Mouse (Mus musculus): ENCODE measurements at regions not wholly inside any gene's neighbourhood (a gene's known extent, or its start where the extent isn't known, plus 50 kb on each side); places are given as distances from the start of the nearest gene placed in this dataset.

DNA sequence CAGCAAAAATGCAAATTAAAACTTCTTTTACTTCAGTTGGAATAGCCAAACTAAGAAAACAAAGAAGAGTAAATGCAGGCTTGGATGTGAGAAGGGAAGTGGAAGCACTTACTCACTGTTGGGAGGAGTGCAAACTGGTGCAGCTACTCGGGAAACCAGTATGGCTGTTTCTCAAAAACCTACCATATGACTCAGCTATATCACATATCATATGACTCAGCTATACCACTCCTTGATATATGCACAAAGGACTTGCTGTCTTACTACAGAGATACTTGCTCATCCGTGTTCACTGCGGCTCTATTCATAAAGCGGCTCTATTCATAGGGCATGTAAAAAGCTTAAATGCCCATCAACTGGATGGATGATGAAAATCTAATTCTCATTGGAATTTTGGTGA, 59.5 kb upstream of the Fam19a1 start:
- no peak overlapping the region for H3K4me3 ChIP-seq (ENCODE audit: insufficient read depth, low read depth, low read length)
- H3K27me3 ChIP-seq (ENCODE audit: control insufficient read depth, insufficient read depth, low read length): no peaks in the 10 kb centered on the region
- no peaks in the 10 kb centered on the region for H3K36me3 ChIP-seq (ENCODE audit: control insufficient read depth, insufficient read depth, low read length)
- no peaks in the 10 kb centered on the region for H3K79me2 ChIP-seq (ENCODE audit: control insufficient read depth, insufficient read depth, low read length)
- TF ChIP-seq POLR2A (IDR thresholded peaks at IDR 0.05; ENCODE audit: extremely low read depth, insufficient read depth, low read length) (no peak), CTCF (IDR thresholded peaks at IDR 0.05; ENCODE audit: low read depth, low read length) (no peak)
- no peak overlapping the region for H3K27ac ChIP-seq (replicated peaks; ENCODE audit: insufficient read depth, low read depth, low read length)
- no peaks in the 10 kb centered on the region for H3K4me1 ChIP-seq (ENCODE audit: control insufficient read depth, insufficient read depth, low read length)
- DNase-seq (ENCODE audit: extremely low read depth, low read depth, low spot score): no peak
- H3K9ac ChIP-seq (ENCODE audit: low read depth, low read length): no peak overlapping the region
- 88% methylated on average over 4 of the region's 4 CpGs for WGBS

GRCm38 (mm10) chr6:96057011-96057410, 55.9 kb upstream of the Fam19a1 start:
- H3K27me3 ChIP-seq (ENCODE audit: control insufficient read depth, insufficient read depth, low read length): no peaks in the 10 kb centered on the region
- no peaks in the 10 kb centered on the region for H3K79me2 ChIP-seq (ENCODE audit: control insufficient read depth, insufficient read depth, low read length)
- no peak overlapping the region for H3K9ac ChIP-seq (ENCODE audit: low read depth, low read length)
- no peaks in the 10 kb centered on the region for H3K36me3 ChIP-seq (ENCODE audit: control insufficient read depth, insufficient read depth, low read length)
- peaks cover 3% of the 10 kb centered on the region; the same call in 1 of the 2 replicates for H3K4me1 ChIP-seq (ENCODE audit: control insufficient read depth, insufficient read depth, low read length)
- H3K4me3 ChIP-seq (ENCODE audit: insufficient read depth, low read depth, low read length): no peak overlapping the region
- H3K27ac ChIP-seq (replicated peaks; ENCODE audit: insufficient read depth, low read depth, low read length): no peak overlapping the region
- WGBS: 53% methylated on average over 2 of the region's 2 CpGs
- TF ChIP-seq POLR2A (IDR thresholded peaks at IDR 0.05; ENCODE audit: extremely low read depth, insufficient read depth, low read length) (no peak), CTCF (IDR thresholded peaks at IDR 0.05; ENCODE audit: low read depth, low read length) (no peak)
- DNase-seq (ENCODE audit: extremely low read depth, low read depth, low spot score): peak; percentile 44

DNA sequence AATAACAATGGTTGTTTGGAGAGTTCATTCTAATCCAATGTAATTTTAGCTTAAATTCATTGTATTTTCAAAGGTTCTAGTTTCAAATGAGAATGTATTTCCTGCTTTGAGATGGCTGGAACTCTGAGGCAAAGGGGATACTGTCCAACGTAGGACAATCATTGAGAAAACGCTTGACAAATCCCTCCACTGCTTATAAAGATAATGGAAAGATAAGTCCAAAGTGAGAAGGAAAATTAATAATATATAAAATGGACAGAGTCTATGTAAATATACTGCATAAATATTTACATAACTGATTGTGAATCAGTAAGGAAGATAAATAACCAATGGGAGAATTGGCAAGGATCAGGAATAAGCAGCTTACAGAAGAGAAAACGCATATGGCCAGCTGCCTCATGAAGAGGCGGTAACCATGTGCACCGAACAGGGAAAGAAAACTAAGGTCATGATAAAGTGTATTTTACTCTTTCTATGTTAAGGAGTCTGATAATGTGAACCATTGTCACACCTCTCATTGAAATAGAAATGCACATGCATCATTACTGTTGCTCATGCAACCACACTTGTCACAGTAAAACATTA, 55.3 kb upstream of the Fam19a1 start:
- Histone ChIP-seq H3K36me3 (ENCODE audit: control insufficient read depth, insufficient read depth, low read length) (no peaks in the 10 kb centered on the region), H3K9ac (ENCODE audit: low read depth, low read length) (no peak overlapping the region), H3K4me1 (ENCODE audit: control insufficient read depth, insufficient read depth, low read length) (peaks cover 3% of the 10 kb centered on the region; the same call in 1 of the 2 replicates), H3K27ac (replicated peaks; ENCODE audit: insufficient read depth, low read depth, low read length) (no peak overlapping the region), H3K79me2 (ENCODE audit: control insufficient read depth, insufficient read depth, low read length) (no peaks in the 10 kb centered on the region), H3K27me3 (ENCODE audit: control insufficient read depth, insufficient read depth, low read length) (no peaks in the 10 kb centered on the region), H3K4me3 (ENCODE audit: insufficient read depth, low read depth, low read length) (no peak overlapping the region)
- 85% methylated on average over 5 of the region's 5 CpGs for WGBS
- no peak for TF ChIP-seq POLR2A (IDR thresholded peaks at IDR 0.05; ENCODE audit: extremely low read depth, insufficient read depth, low read length)
- TF ChIP-seq CTCF (IDR thresholded peaks at IDR 0.05; ENCODE audit: low read depth, low read length): no peak
- no peak for DNase-seq (ENCODE audit: extremely low read depth, low read depth, low spot score)

DNA sequence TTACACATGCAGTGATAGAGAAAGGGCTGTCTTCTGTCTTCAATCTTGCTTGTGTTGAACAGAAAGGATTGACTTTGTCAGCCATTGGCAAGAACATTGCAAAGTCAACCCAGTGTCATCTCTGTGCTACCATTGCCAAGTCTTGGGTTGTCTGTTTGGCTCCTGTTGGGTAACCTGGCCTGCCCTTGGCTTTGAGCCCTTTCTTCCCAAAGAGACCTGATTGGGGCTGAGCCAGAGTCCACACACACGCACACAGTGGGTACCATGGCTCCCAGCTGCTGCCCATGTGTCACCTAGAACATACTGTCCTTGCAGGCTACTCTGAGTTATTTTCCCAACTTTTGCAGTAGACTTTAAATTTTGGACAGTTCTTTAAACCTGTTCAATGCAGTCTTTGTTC, 51.0 kb upstream of the Fam19a1 start:
- 11% methylated on average over 1 of the region's 1 CpGs for WGBS
- Histone ChIP-seq H3K4me3 (ENCODE audit: insufficient read depth, low read depth, low read length) (no peak overlapping the region), H3K27me3 (ENCODE audit: control insufficient read depth, insufficient read depth, low read length) (no peaks in the 10 kb centered on the region), H3K79me2 (ENCODE audit: control insufficient read depth, insufficient read depth, low read length) (no peaks in the 10 kb centered on the region), H3K9ac (ENCODE audit: low read depth, low read length) (no peak overlapping the region), H3K4me1 (ENCODE audit: control insufficient read depth, insufficient read depth, low read length) (peaks cover 3% of the 10 kb centered on the region; the same call in 1 of the 2 replicates), H3K36me3 (ENCODE audit: control insufficient read depth, insufficient read depth, low read length) (no peaks in the 10 kb centered on the region), H3K27ac (replicated peaks; ENCODE audit: insufficient read depth, low read depth, low read length) (peak overlapping the region; percentile 45; the same call in 1 of the 2 replicates)
- DNase-seq (ENCODE audit: extremely low read depth, low read depth, low spot score): peak; percentile 92
- TF ChIP-seq CTCF (IDR thresholded peaks at IDR 0.05; ENCODE audit: low read depth, low read length) (no peak), POLR2A (IDR thresholded peaks at IDR 0.05; ENCODE audit: extremely low read depth, insufficient read depth, low read length) (no peak)

All from liver, adult 2 months (tissue).